Mouse (Mus musculus) testis, adult 2 months (tissue): ENCODE measurements around the gene Grip1.

Source experiments
- CTCF ChIP-seq: fragments of 200-500 bp; IDR thresholded peaks from 2 replicates; pipeline ENCODE4 v1.5.1; 2012; ENCODE audit warnings: low read depth, mild to moderate bottlenecking, inconsistent platforms, low read length, moderate library complexity; ENCODE audit not compliant: control insufficient read depth, insufficient read depth, insufficient replicate concordance
- POLR2A ChIP-seq: fragments of 200-500 bp; IDR thresholded peaks from 2 replicates; pipeline ENCODE4 v1.6.1; 2012; ENCODE audit warnings: low read depth, mild to moderate bottlenecking, inconsistent platforms, low read length, moderate library complexity; ENCODE audit not compliant: control insufficient read depth

- TF ChIP-seq POLR2A, result no peak
- TF ChIP-seq CTCF, result no peak
Observed at GRCm38 (mm10) chr10:120095716-120096115, 642.1 kb downstream of the Grip1 start.
